Mouse (Mus musculus) heart, adult 8-10 months (tissue): ENCODE results near the gene Zfp398. TPM values are rescaled to one million over a fixed set of nuclear protein-coding genes. Genes with fewer than 3 reads are reported as not detected.
A peak's percentile ranks its signal among the peaks of the same experiment; 100 is the strongest.

Source experiments
- DNase-seq: peaks from one replicate; pipeline ENCODE4 v3.0.0; 2022; ENCODE audit warnings: low spot score
- microRNA-seq: library from miRNA; unstranded; fragments of <30 nt; microRNA quantifications from one replicate; pipeline ENCODE4 v1.2.0, GENCODE M21; 2022
- total RNA-seq, 4 experiments: library from RNA; stranded (reverse); gene quantifications; 2 replicates each; pipeline ENCODE4 v1.2.4; 2022

Zfp398 gene
- total RNA-seq, 4 experiments from 2014 or later: 5.9 to 8.4 (median 6.9) TPM

DNA sequence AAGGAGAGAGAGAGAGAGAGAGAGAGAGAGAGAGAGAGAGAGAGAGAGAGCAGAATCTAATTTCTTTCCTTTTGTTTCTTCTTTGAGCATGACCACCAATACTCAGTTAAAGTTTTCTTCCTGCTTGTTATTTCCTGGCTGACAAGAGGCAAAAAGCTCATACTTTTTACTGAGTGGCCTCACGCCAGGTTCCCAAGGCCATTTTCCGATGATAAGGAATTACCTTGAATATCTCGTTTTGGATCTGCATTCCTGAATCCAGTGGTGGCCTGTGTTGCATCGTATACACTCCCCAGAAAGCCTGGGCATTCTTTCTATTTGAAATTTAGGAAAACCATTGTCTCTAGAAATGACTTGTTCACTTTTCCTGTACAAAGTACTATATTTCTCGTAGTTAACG lies 64.0 kb downstream of the Zfp398 start:
- no peak for DNase-seq

DNA sequence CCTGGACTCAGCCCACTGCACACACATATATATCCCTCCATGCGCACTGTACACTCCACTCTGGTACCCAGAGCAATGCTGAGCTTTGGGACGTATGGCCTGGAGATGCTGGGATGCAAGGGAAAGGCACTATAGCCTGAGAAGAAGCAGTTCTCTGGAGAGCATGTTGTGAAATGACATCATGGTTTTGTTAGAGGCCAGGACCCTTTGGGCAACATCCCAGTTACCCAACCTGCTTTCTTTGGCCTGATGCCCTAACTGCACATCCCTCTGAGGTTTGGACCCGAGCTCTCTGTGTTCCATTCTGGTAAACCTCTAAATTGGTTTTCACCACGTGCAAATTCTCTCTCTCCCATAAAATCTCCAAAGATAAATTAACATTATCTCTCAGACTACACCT lies 68.1 kb downstream of the Zfp398 start:
- peak; percentile 15 for DNase-seq

DNA sequence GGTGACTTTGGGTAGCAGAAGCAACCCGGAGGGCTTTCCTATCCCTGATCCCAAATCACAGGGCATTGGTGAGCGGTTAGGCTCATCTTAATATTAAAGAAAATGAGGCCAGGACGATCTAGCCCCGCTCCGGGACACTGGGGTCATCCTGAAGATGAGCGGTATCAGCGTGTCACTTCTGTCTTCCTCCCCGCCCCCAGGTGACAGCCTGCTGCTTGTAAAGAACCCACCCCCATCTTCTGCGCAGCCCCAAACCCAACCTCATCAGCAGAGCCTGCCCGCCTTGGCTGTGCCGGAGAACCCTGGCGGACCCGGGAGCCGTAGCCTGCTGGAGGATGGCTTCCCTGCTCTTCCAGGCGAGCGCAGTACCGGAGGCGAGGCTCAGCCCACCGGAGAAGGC lies 68.9 kb downstream of the Zfp398 start:
- no peak for DNase-seq

DNA sequence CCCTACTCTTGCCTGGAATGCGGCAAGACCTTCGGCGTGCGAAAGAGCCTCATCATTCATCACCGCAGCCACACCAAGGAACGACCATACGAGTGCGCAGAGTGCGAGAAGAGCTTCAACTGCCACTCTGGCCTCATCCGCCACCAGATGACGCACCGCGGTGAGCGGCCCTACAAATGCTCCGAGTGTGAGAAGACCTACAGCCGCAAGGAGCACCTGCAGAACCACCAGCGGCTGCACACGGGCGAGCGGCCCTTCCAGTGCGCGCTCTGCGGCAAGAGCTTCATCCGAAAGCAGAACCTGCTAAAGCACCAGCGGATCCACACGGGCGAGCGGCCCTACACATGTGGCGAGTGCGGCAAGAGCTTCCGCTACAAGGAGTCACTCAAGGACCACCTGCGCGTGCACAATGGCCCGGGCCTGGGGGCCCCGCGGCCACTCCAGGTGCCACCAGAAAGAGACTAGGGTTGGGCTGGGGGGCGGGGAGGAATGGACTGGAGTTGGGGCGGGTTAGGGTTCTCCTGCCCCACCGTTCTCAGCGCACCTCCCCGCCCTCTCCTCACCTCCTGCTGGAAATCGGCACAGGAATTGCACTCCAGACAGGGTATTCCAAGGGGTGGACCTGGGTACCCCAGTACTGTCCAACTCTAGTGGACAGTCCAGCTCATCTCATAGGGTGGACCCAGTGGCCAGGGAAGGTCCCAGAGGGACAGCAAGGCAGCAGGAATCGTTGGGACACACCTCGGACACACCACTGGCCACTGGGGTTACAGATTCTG lies 69.6 kb downstream of the Zfp398 start:
- no peak for DNase-seq

DNA sequence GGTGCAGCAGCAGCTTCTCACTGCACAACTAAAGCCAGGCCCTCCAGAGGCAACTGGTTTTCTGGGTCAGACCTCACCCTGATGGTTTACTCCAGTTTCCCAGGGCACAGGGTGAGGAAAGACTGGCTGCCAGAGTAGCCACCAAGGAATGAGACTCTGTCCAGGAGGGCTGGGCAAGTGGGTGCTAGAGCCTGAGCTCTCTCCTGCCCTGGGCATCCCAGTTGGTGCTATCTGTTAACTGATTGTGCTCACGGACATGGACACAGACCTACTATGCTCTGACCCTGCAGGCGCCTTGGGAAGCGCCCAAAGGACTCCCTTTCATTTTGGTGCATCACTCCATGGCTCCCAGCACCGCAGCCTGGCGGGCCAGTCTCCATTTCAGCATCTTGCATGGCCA lies 70.9 kb downstream of the Zfp398 start:
- no peak for DNase-seq

DNA sequence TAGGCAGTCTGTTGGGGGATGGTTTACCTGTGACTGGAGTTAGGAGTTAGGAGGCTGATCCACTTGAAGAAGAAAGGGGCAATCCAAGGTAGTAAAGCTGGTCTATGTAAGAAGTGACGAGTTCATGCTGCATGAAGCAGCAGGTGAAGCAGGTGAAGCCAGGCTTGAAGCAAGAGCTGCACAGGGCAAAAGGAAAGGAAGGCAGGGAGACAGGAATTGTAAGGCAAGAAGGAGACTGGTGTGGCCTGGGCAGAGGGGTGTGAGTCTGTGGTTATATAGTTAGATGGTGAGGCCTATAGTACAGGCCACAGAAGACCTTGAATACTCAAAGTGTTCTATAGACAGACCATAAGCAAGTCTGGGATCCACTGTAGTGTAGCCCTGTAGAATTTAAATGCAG lies 73.5 kb downstream of the Zfp398 start:
- DNase-seq: no peak

DNA sequence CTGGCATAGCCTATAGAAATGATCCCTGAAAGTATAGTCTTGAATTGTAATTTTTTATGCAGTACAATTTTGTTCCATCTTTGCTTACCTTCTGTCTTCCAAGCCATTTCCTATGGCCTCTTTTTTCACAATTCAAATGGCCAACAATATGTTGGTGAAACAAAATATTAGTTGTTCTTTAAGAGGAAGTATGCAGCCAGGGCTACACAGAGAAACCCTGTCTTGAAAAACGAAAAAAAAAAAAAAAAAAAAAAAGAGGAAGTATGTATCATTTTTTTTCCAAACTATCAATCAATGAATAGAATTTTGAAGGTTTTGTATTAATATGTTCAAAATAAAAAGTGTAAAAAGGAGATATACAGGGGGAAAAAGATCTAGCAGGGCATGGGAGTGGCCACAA lies 76.2 kb downstream of the Zfp398 start:
- DNase-seq: no peak

DNA sequence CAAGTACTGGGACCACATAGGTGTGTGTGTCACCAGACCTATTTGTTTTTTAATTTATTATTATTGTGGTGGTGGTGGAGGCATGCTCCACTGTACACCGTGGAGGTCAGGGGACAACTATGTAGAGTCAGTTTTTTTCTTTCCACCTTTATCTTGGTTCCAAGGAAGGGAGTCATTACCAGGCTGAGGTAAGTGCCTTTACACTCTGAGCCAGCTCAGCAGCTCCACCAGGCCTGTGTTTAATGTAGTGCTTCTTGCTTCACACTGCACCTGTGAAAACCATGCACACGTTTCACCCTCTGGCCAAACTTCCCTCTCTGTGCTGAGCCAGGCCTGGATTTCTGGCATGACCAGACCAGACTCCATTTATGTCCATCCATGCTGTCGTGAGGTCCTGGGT lies 77.5 kb downstream of the Zfp398 start:
- no peak for DNase-seq

DNA sequence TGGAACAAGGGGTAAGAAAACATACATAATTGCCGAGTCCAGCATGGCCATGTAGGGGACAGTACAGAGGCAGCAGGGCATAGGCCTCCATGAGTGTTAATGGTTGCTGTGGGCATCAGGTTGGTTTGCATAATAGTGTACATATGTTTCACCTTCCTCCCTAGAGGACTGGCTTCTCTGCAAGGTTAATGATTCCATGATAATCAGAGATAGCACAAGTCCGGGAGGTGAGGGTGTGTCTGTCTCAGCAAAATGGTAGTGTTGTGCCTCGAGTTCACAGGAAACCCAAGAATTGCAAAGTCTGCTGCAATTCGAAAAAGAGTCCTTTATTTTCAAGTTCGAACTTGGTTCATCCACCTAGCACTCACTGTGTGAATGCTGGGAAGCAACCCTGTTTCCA lies 81.6 kb downstream of the Zfp398 start:
- DNase-seq: no peak

DNA sequence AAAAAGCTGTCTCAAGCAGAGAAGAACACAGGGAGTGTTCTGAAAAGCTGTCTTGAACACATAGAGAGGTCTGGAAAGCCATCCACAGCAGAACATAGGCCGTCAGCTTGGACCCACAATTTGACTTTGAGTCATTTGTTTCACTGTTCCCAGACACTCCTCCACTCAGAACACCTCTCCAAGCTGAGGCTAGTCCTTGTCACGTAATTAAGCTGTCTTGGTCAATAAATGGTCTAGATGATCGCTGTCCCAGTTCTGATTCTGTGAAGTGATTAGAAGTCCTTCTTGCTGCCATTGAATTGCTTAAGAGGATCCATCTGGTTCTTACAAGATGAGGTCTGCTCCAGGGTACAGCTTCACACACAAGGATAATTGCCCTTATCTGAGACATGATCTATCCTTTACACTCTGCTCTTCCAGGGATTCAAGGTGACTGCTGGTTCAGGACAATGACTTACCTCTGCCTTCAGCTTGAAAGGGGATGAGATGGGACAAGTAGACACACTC lies 83.4 kb downstream of the Zfp398 start:
- no peak for DNase-seq

DNA sequence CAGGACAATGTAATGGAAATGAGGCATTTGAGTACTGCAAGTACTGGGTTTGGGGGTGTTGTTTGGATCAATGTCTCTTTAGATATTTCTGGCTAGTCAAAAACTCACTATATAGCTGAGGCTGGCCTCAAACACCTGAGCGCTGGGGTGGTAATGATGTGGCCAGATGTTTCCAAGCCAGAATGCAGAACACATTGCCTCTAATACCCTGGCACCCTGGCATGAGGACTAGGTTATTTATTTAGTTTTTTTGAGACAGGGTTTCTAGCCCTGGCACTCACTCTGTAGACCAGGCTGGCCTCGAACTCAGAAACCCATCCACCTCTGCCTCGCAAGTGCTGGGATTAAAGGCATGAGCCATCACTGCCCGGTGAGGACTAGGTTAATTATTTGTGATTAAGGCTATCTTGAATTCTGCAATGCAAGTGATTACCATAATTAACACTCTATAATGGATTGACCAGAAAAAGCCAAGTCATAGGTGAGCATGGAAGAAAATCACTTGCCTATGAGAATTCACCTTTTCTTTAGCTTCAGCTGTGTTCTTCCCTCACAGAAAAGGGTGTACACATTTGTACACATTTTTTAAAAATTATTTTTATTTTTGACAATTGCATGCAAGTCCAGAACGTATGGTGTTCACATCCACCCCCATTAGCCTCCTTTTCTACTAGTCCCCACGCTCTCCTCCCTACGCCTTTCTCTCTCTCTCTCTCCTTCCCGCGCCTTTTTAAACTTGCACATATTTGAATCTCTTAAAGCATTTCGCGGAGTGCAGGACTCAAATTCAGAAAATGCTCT lies 84.4 kb downstream of the Zfp398 start:
- DNase-seq: no peak

DNA sequence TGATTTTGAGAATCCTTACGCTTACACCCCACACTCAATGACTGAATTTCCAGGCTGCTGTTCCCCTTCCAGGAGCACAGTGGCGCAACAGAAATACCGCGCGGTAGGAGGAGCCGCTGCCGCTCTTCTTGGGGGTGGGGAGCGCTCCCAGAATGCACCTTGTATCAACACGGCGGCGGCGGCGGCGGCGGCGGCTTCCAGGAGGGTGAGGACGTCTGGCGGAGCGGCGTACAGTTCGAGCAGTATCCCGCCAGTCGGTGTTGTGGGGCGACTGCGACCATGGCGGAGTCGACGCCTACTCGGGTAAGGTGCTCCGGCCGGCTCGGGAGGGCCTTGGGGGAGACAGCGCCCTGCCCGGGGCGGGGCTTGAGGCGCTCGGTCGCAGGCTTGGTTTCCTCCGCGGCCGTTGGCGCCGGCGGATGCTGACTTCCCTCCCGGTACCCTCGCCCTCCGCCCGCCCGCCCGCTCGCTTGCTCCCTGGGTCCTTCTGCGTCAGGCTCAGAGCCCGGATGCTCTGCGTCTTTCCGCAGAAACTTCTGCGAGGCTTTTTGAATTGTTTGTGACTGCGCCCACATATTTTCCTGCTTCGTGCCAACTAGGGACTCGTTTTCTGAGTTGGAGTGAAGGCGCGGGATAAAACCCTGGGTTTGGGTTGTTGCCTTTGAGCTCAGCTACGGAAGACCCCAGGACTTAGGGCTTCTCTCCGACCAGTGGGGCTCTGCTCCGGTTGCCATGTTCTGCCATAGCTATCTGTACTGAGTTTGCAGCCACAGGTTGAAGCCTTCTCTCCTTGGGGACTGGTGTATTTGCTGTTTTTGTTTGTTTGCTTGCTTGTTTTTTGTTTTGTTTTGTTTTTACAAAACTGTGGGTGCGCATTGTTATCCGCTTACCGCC lies 85.2 kb downstream of the Zfp398 start, which contains the start of gene Zfp212:
Zfp212 (plus strand) TSS at position 30 of the 894 bp plus-strand sequence.
- peak; percentile 85 for DNase-seq

Small RNA genes lying within 50 kb of the gene (microRNA-seq; reads per million reads assigned to microRNA genes)
- gene Mir704: not detected

Other genes starting within 250 kb of the Zfp398 start
- gene Ezh2, start 240.3 kb upstream of the Zfp398 start, total RNA-seq: 10 to 100 TPM in 1 of 4 experiments, 1 to 10 TPM in 3; 5.1 to 11.1 (median 8.1) TPM
- 10 to 100 TPM; 35.8 to 45.8 (median 38.8) TPM for gene Pdia4, start 22.2 kb upstream of the Zfp398 start, total RNA-seq
- gene Zfp786, start 4.8 kb upstream of the Zfp398 start, total RNA-seq: 1 to 10 TPM in 3 of 4 experiments, under 1 TPM in 1; 0.97 to 1.3 (median 1.1) TPM
- gene Zfp282, start 41.5 kb downstream of the Zfp398 start, total RNA-seq: 1 to 10 TPM; 3.7 to 4.5 (median 4.2) TPM
- gene Zfp212, start 84.8 kb downstream of the Zfp398 start, total RNA-seq: 1 to 10 TPM; 8.2 to 9.8 (median 8.5) TPM
- gene Zfp956, start 117.7 kb downstream of the Zfp398 start, total RNA-seq: 1 to 10 TPM; 1.8 to 3.4 (median 2.7) TPM
- 10 to 100 TPM; 11.6 to 16.1 (median 15.0) TPM for gene Zfp777, start 213.2 kb downstream of the Zfp398 start, total RNA-seq